Mouse (Mus musculus): ENCODE data around the gene H2-Eb2.

GRCm38 (mm10) chr17:34306407-34306806, 19.1 kb upstream of the H2-Eb2 start:
- no peak for TF ChIP-seq POLR2A (IDR thresholded peaks at IDR 0.05; ENCODE audit: control insufficient read depth, extremely low read depth, insufficient read depth, low read length, poor library complexity)
- TF ChIP-seq CTCF (IDR thresholded peaks at IDR 0.05; ENCODE audit: borderline replicate concordance, control insufficient read depth, extremely low read depth, insufficient read depth, low read length, poor library complexity): no peak
